Mouse (Mus musculus) liver, embryonic 11.5 days (tissue): ENCODE measurements around the gene Zfr. TPM values are rescaled to one million over a fixed set of nuclear protein-coding genes. Genes with fewer than 3 reads are reported as not detected.
"Not testable (repeated sequence)": the region's sequence is repeated elsewhere in the genome, so short reads cannot be mapped to it uniquely, and the experiment has no call there.

Experiments used
- ATAC-seq: fragments of 200-750 bp; cut with Nextera tagmentation; replicated peaks from 2 replicates; pipeline ENCODE4 v1.8.0; 2017; ENCODE audit warnings: moderate number of reproducible peaks, mild to moderate bottlenecking, moderate TSS enrichment, moderate library complexity; ENCODE audit not compliant: low FRiP score
- DNase-seq: peaks from one replicate; pipeline ENCODE4 v3.0.0-alpha.2; 2017; ENCODE audit warnings: low spot score
- H3K27ac ChIP-seq: fragments of 300-500 bp; sonication (generic); 2 replicates; pipeline ENCODE4 v1.5.1; 2014; ENCODE audit warnings: mild to moderate bottlenecking, low read depth, low read length, control low read depth
- H3K27me3 ChIP-seq: fragments of 300-500 bp; sonication (generic); replicated peaks from 2 replicates; pipeline ENCODE4 v1.6.1; 2014; ENCODE audit warnings: low read length, mixed read lengths; ENCODE audit not compliant: control insufficient read depth, insufficient read depth
- H3K36me3 ChIP-seq: fragments of 300-500 bp; sonication (generic); 2 replicates; pipeline ENCODE4 v1.6.1; 2014; ENCODE audit warnings: mild to moderate bottlenecking, low read length, moderate library complexity, mixed read lengths; ENCODE audit not compliant: control insufficient read depth, insufficient read depth
- H3K4me1 ChIP-seq: fragments of 300-500 bp; sonication (generic); replicated peaks from 2 replicates; pipeline ENCODE4 v1.6.1; 2014; ENCODE audit warnings: low read length, mixed read lengths; ENCODE audit not compliant: control insufficient read depth, insufficient read depth
- H3K4me2 ChIP-seq: fragments of 300-500 bp; sonication (generic); 2 replicates; pipeline ENCODE4 v1.6.1; 2014; ENCODE audit warnings: mild to moderate bottlenecking, control low read depth, moderate library complexity
- H3K4me3 ChIP-seq: fragments of 300-500 bp; sonication (generic); 2 replicates; pipeline ENCODE4 v1.5.1; 2014; ENCODE audit warnings: low read depth, low read length, control low read depth
- H3K9ac ChIP-seq: fragments of 300-500 bp; sonication (generic); 2 replicates; pipeline ENCODE4 v1.6.1; 2014; ENCODE audit warnings: low read depth, low read length, control low read depth
- H3K9me3 ChIP-seq: fragments of 300-500 bp; sonication (generic); 2 replicates; pipeline ENCODE4 v1.6.1; 2016; ENCODE audit warnings: low read length, inconsistent platforms, mixed read lengths; ENCODE audit not compliant: control insufficient read depth
- WGBS: fragments of 180-500 bp; shearing (Covaris S2); extraction: QIAGEN DNeasy Blood & Tissue Kit; methylation state at CpG from one replicate; pipeline ENCODE4 v1.1.7; 2014; 5-methylcytosine and 5-hydroxymethylcytosine counted together
- polyA plus RNA-seq: library from polyadenylated mRNA; unstranded; fragments of >200 nt; fragmentation: Nextera tagmentation; extraction: Ambion mirVana; gene quantifications from 2 replicates; pipeline ENCODE4 v1.2.1, GENCODE M21; 2014

Gene Zfr
- polyA plus RNA-seq, 1 experiment from 2014 or later = 86.0 TPM

DNA sequence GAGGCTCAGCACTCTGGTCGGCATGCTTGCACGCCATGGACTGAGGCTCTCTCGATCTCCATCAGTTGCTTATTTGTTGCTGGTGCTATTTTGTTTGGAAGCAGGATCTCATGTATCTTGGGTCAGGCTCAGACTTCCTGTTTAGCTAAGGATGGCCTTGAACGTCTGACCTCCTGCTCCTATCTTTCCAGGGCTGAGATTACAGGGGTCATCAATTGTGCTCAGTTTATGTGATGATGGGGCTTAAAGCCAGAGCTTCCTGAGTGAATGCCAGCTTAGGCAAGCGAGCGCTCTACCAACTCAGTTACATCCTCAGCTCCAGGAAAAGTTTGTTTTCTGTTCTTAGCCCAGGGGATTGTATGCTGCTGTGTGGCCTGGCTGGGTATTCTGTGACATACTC, 3.1 kb upstream of the Zfr start:
- DNase-seq (no peak), ATAC-seq (no peak)
- Histone ChIP-seq H3K27ac (no peak overlapping the region), H3K36me3 (no peaks in the 10 kb centered on the region), H3K27me3 (no peaks in the 10 kb centered on the region), H3K4me1 (peaks cover 17% of the 10 kb centered on the region), H3K4me3 (no peak overlapping the region), H3K4me2 (no peak overlapping the region), H3K9me3 (no peaks in the 10 kb centered on the region), H3K9ac (no peak overlapping the region)
- WGBS = 46% methylated on average over 6 of the region's 6 CpGs

DNA sequence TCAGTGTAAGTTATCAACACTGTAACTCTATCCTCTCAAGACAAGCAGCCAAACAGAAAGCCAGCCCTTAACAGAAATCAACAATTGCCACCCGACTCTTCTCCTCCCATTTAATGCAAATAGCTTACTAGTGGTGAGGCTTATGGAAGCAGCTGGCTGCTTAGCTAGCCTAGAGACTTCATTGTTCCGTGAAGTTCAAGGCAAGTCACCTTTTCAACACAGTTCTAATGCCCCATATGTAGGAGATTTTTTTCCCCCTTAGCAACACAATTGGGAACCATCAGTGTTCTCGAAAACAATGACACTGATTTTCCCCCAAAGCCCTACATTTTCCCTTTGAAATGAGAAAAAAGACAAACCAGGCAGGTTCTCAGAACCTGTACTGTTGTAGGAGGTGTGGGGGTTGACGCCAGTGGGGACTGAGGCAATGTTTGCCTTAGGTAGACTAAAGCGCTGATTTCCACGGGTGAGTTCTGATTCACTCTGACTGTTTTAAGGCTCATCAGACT, 1.9 kb upstream of the Zfr start:
- DNase-seq (no peak), ATAC-seq (no peak)
- Histone ChIP-seq H3K9me3 (no peaks in the 10 kb centered on the region), H3K36me3 (no peaks in the 10 kb centered on the region), H3K4me1 (peaks cover 17% of the 10 kb centered on the region), H3K9ac (no peak overlapping the region), H3K4me2 (no peak overlapping the region), H3K27me3 (no peaks in the 10 kb centered on the region), H3K27ac (no peak overlapping the region), H3K4me3 (no peak overlapping the region)
- WGBS = 33% methylated on average over 6 of the region's 6 CpGs

DNA sequence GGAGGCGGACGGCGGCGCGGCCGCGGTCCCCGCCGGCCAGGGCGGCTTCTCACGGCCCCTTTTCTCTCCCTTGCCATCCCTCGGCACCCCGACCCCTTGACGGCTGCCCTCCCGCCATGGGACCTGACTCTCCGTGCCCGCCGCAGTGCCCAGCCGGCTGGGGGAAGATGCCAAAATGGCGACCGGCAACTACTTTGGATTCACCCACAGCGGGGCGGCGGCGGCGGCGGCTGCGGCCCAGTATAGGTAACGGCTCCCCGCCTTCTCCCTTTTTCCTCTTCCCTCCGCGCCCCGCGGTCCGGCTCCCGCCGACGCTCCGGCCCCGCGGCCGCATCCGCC, 431 bp downstream of the Zfr start:
- peak overlapping the region; percentile 69 for H3K4me2 ChIP-seq
- DNase-seq (no peak), ATAC-seq (peak; percentile 40; the same call in 1 of the 2 replicates)
- peak overlapping the region; percentile 93 for H3K27ac ChIP-seq
- H3K36me3 ChIP-seq = no peaks in the 10 kb centered on the region
- peak overlapping the region; percentile 99 for H3K4me3 ChIP-seq
- H3K27me3 ChIP-seq = no peaks in the 10 kb centered on the region
- peaks cover 17% of the 10 kb centered on the region for H3K4me1 ChIP-seq
- WGBS = under 1% methylated on average over 33 of the region's 43 CpGs
- no peaks in the 10 kb centered on the region for H3K9me3 ChIP-seq
- H3K9ac ChIP-seq = peak overlapping the region; percentile 99

DNA sequence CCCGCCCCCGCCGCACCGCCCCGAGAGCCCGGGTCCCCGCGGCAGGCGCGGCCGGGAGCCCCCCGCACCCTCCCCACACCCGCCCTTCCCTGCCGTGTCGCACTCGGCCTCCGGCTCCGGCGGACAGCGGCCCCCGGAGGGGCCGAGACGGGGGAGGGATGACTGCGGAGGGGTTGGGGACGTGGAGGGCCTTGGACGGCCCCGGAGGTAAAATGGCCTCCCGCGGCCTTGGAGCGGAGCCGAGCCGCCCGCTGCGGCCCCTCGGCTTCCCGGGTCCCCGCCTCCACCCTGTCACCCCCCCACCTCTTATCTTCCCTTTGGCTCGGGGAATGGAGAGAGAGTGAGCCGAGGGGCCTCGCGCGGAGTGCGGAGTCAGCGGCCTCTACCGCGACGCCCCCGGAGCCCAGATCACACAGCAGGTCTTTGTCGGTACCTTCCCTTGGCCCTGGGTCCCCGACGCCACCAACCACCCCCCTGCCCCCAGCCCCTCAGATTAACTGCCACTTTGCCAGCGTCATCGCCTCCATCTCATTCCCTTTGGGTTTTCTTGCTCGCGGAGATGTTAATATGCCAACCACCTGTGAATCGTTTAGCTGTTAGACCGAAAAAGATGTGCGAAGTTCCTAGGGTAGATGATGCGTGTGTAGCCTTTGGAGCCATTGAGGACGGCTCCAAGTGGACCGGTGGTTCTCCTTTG, 949 bp downstream of the Zfr start:
- Histone ChIP-seq H3K9me3 (no peaks in the 10 kb centered on the region), H3K36me3 (no peaks in the 10 kb centered on the region), H3K4me2 (peak overlapping the region; percentile 69), H3K27me3 (no peaks in the 10 kb centered on the region), H3K9ac (peak overlapping the region; percentile 99), H3K4me3 (peak overlapping the region; percentile 99), H3K4me1 (peaks cover 17% of the 10 kb centered on the region), H3K27ac (peak overlapping the region; percentile 93)
- ATAC-seq = peak; percentile 77
- DNase-seq = peak; percentile 75
- under 1% methylated on average over 48 of the region's 61 CpGs for WGBS

DNA sequence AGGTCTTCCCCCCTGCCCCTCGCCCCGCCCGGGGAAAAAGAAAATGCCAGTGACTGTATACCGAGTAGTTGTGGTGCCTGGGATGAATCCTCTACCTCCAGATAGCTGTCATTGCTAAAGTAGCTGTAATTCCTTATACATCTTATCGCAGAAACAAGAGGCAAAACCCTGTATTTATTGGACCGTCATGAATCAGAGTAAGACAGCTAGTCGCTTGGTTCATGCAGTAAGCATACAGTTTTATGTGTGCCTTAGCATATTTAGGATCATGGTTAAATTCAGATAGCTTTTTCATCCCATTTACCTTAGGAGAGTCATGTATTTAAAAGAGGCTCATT, 1.5 kb downstream of the Zfr start:
- Histone ChIP-seq H3K9ac (peak overlapping the region; percentile 99), H3K9me3 (no peaks in the 10 kb centered on the region), H3K27ac (peak overlapping the region; percentile 93), H3K27me3 (no peaks in the 10 kb centered on the region), H3K4me1 (peaks cover 17% of the 10 kb centered on the region), H3K4me2 (peak overlapping the region; percentile 69), H3K36me3 (no peaks in the 10 kb centered on the region), H3K4me3 (peak overlapping the region; percentile 99)
- ATAC-seq (0 out of 2 replicates have a peak, but pooled peaks have one; percentile 21), DNase-seq (no peak)
- WGBS = 7% methylated on average over 7 of the region's 7 CpGs

DNA sequence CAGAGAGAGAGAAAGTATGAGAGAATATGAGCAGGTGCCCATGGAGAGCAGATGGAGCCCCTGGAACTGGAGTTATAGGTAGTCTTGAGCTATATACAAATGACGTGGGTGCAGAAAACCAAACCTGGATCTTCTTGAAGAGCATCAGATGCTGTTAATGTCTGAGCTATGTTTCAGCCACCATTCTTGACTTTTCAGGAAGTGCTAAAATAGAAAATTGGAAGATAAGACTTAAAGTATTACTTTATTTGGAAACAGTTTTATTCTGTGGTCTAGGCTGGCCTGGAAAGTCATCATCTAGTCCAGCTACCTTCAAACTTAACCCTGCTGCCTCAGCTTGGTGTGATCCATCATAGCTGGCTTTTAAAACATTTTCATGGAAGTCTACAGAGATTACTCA, 7.3 kb downstream of the Zfr start:
- H3K27ac ChIP-seq = no peak overlapping the region
- no peaks in the 10 kb centered on the region for H3K9me3 ChIP-seq
- no peak overlapping the region for H3K9ac ChIP-seq
- no peak overlapping the region for H3K4me3 ChIP-seq
- H3K4me2 ChIP-seq = no peak overlapping the region
- no peaks in the 10 kb centered on the region for H3K36me3 ChIP-seq
- H3K4me1 ChIP-seq = no peaks in the 10 kb centered on the region
- no peak for ATAC-seq
- no peaks in the 10 kb centered on the region for H3K27me3 ChIP-seq
- no peak for DNase-seq
- 84% methylated on average over 1 of the region's 1 CpGs for WGBS

DNA sequence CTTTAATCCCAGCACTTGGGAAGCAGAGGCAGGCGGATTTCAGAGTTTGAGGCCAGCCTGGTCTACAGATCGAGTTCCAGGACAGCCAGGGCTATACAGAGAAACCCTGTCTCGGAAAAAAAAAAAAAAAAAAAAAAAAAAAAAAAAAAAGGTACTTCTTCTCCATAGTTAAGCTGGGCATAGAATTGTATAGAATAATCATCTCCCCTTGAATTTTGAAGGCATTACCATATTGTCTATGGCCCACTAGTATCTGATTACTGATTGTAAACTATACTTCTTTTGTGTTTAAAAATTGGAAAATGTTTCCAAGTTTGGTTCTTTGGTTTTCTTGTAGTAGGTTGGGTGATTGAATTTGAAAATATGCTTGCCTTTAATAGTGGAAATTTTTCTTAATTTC, 13.2 kb downstream of the Zfr start:
- not testable (repeated sequence) for DNase-seq, H3K4me1 ChIP-seq, H3K9ac ChIP-seq, H3K27me3 ChIP-seq, H3K27ac ChIP-seq, H3K4me2 ChIP-seq, H3K36me3 ChIP-seq, H3K4me3 ChIP-seq, H3K9me3 ChIP-seq, ATAC-seq
- WGBS = 81% methylated on average over 3 of the region's 3 CpGs

DNA sequence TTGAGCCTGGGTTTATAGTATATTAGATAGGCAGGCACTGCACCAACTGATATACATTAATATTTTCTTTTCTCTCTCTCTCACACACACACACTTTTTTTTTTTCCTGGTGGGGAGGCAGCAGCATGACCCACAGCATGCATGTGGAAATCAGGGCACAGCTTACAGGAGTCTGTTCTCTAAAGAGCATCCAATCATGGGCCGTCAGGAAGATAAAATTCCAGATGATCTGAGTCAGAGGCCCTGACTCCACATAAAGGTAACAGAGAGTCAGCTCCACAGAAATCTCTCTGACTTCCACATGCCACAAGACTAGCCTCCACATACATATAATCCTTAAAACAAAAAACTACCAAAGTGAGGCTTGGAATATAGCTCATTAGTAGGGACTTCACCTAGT, 16.9 kb downstream of the Zfr start:
- 48% methylated on average over 1 of the region's 1 CpGs for WGBS

DNA sequence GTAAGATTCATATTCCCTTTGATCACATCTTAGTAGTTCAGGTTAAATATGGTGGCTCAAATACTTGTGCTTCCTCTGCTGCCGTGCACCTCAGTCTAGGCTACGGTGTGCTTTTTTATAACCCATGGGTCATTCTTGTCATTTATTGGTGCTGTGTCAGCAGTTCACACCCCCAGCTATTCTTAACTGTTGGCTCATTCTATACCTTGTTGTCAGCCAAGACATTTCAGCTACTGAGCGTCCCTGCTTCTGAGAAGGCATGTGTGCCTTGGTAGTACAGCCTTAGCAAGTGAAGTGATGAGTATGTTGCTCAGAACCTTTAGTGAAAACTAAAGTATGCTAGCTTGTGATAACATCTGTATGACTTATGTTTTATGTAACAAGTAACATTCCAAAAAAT, 17.7 kb downstream of the Zfr start:
- Histone ChIP-seq H3K36me3 (peaks cover 12% of the 10 kb centered on the region), H3K9ac (no peak overlapping the region), H3K4me3 (no peak overlapping the region), H3K4me2 (no peak overlapping the region), H3K9me3 (no peaks in the 10 kb centered on the region), H3K27ac (no peak overlapping the region), H3K4me1 (no peaks in the 10 kb centered on the region; the same call in 1 of the 2 replicates), H3K27me3 (no peaks in the 10 kb centered on the region)
- ATAC-seq (no peak), DNase-seq (no peak)
- 75% methylated on average over 3 of the region's 3 CpGs for WGBS

More for the DNA sequence above, 16.9 kb downstream of the Zfr start:
- no peak overlapping the region for H3K4me3 ChIP-seq
- no peak for ATAC-seq
- no peaks in the 10 kb centered on the region for H3K9me3 ChIP-seq
- H3K9ac ChIP-seq = no peak overlapping the region
- no peak for DNase-seq
- no peaks in the 10 kb centered on the region; the same call in 1 of the 2 replicates for H3K4me1 ChIP-seq
- H3K27ac ChIP-seq = no peak overlapping the region
- H3K36me3 ChIP-seq = peaks cover 11% of the 10 kb centered on the region
- H3K27me3 ChIP-seq = no peaks in the 10 kb centered on the region
- H3K4me2 ChIP-seq = no peak overlapping the region
